Mouse (Mus musculus): ENCODE data around the gene Mxra8. TPM values are rescaled to one million over a fixed set of nuclear protein-coding genes. Genes with fewer than 3 reads are reported as not detected.

The Mxra8 gene
- total and polyA plus RNA-seq, 2 experiments from 2014 or later: 57.8 to 99.5 TPM

DNA sequence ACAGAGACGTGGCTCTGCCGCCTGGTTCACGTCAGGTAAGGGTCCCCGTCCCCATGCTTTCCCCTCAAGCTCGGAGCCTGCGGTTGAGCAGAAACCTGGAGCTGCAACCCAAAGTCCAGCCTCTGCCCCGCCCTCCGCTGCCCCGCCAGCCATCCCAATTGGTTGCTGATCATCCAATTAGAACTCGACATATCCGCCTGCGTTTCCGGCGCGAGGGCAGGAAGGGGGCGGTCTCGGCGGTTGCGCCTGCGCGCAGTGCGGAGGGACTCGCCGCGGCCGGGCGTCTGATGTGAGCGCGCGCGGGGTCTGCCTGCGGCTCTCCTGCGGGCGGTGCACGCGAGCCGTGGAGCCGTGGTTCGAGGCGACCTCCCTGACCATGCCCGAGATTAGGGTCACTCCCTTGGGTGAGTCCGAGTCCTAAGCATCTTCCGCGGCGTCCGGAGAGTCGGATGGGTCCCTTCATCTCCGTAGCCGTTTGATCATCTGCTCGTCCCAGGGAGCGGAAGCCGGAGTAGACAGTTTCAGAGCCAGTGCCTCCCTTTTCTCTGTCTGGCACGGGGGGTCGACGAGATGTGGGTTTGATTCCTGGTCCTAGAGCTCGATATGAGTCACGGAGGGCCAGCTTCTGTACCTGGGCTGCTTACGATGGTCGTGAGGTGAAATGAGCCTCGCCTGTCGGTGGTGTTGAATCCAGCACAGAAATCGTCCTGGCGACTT, 30.0 kb downstream of the Mxra8 start, which contains the start of the genes Cptp and Ints11:
Cptp (minus strand) TSS at position 124 of the 717 bp plus-strand sequence.
Ints11 (plus strand) TSS at position 230 of the 717 bp plus-strand sequence.
- TF ChIP-seq EP300 (IDR thresholded peaks at IDR 0.05; ENCODE audit: low read depth) (no peak), CTCF (IDR thresholded peaks at IDR 0.05; ENCODE audit: low read depth) (peak; percentile 31)
- DNase-seq (ENCODE audit: low spot score) (peak; percentile 87), ATAC-seq (ENCODE audit: insufficient read depth, low read depth) (peak; percentile 98)
- H3K4me1 ChIP-seq (ENCODE audit: control insufficient read depth, insufficient read depth): peaks cover 15% of the 10 kb centered on the region
- peak within 1 kb of the TSS; percentile 75 for H3K4me3 ChIP-seq (ENCODE audit: low read depth, low read length)
- H3K27ac ChIP-seq (ENCODE audit: low read depth): peak within 1 kb of the TSS; percentile 46; the same call in 1 of the 2 replicates
- H3K27me3 ChIP-seq (ENCODE audit: control insufficient read depth, insufficient read depth, low read length): no peaks in the 10 kb centered on the region
- peaks cover 39% of the 10 kb centered on the region for H3K36me3 ChIP-seq (replicated peaks; ENCODE audit: control insufficient read depth, insufficient read depth, low read length)
- no peaks in the 10 kb centered on the region for H3K9me3 ChIP-seq (replicated peaks; ENCODE audit: control insufficient read depth, low read length)
- under 1% methylated on average over 63 of the region's 63 CpGs for WGBS
- H3K4me2 ChIP-seq (ENCODE audit: low read depth, low read length): peak within 1 kb of the TSS; percentile 88
- H3K9ac ChIP-seq (replicated peaks; ENCODE audit: low read depth, low read length): peak within 1 kb of the TSS; percentile 63

DNA sequence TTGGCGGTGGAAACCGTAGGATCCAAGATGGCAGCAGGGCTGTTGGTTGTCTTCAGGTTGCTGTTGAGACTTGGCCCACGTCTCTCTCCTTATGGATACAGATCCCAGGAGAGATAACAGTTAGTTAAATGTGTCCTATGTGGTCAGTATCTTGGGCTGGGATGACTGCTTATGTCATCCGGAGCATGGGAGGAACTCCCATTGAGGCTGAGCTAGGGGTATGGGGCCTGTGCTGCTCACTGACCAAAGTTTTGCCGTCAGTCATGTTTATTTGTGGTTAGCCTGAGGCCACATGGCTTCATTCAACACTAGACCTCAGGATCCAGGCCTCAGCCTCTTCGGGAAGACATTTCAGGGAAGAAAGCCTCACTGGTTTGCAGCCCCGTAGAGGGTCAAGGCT, 31.9 kb downstream of the Mxra8 start:
- 90% methylated on average over 7 of the region's 7 CpGs for WGBS
- peaks cover 39% of the 10 kb centered on the region for H3K36me3 ChIP-seq (replicated peaks; ENCODE audit: control insufficient read depth, insufficient read depth, low read length)
- no peak for DNase-seq (ENCODE audit: low spot score)

DNA sequence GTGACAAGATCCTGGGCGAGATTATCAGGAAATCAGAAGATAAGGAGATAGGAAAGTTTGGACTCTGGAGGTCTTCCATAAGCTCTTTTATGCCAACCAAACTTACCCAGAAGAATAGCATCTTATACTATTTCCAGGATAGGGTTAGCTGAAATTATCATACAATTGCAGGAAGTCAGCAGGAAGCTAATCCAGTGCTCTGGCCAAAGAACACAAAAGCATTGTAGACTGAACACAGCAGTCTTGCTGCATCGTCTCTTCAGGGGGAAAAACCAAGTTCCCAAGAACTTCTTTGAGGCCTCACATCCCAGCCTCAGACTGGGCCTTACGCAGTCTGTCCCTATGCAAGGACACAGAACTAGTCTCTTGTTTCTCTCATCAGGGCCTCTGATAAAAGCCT, 44.1 kb downstream of the Mxra8 start:
- no peaks in the 10 kb centered on the region; the same call in 1 of the 2 replicates for H3K4me1 ChIP-seq (ENCODE audit: control insufficient read depth, insufficient read depth)
- ATAC-seq (ENCODE audit: insufficient read depth, low read depth) (peak; percentile 67), DNase-seq (ENCODE audit: low spot score) (peak; percentile 57)
- no peaks in the 10 kb centered on the region for H3K9me3 ChIP-seq (replicated peaks; ENCODE audit: control insufficient read depth, low read length)
- 61% methylated on average over 3 of the region's 3 CpGs for WGBS
- H3K4me2 ChIP-seq (ENCODE audit: low read depth, low read length): no peak overlapping the region
- no peaks in the 10 kb centered on the region for H3K27me3 ChIP-seq (ENCODE audit: control insufficient read depth, insufficient read depth, low read length)
- H3K9ac ChIP-seq (replicated peaks; ENCODE audit: low read depth, low read length): no peak overlapping the region
- H3K27ac ChIP-seq (ENCODE audit: low read depth): peak overlapping the region; percentile 78
- no peak overlapping the region for H3K4me3 ChIP-seq (ENCODE audit: low read depth, low read length)
- peaks cover 46% of the 10 kb centered on the region for H3K36me3 ChIP-seq (replicated peaks; ENCODE audit: control insufficient read depth, insufficient read depth, low read length)
- TF ChIP-seq EP300 (IDR thresholded peaks at IDR 0.05; ENCODE audit: low read depth) (no peak), CTCF (IDR thresholded peaks at IDR 0.05; ENCODE audit: low read depth) (no peak)

More for the DNA sequence above, 31.9 kb downstream of the Mxra8 start:
- no peak for ATAC-seq (ENCODE audit: insufficient read depth, low read depth)
- no peaks in the 10 kb centered on the region for H3K27me3 ChIP-seq (ENCODE audit: control insufficient read depth, insufficient read depth, low read length)
- H3K27ac ChIP-seq (ENCODE audit: low read depth): no peak overlapping the region
- H3K9ac ChIP-seq (replicated peaks; ENCODE audit: low read depth, low read length): no peak overlapping the region
- no peaks in the 10 kb centered on the region for H3K9me3 ChIP-seq (replicated peaks; ENCODE audit: control insufficient read depth, low read length)
- H3K4me1 ChIP-seq (ENCODE audit: control insufficient read depth, insufficient read depth): peaks cover 15% of the 10 kb centered on the region
- H3K4me3 ChIP-seq (ENCODE audit: low read depth, low read length): no peak overlapping the region
- no peak for TF ChIP-seq CTCF (IDR thresholded peaks at IDR 0.05; ENCODE audit: low read depth)
- TF ChIP-seq EP300 (IDR thresholded peaks at IDR 0.05; ENCODE audit: low read depth): no peak
- H3K4me2 ChIP-seq (ENCODE audit: low read depth, low read length): no peak overlapping the region

DNA sequence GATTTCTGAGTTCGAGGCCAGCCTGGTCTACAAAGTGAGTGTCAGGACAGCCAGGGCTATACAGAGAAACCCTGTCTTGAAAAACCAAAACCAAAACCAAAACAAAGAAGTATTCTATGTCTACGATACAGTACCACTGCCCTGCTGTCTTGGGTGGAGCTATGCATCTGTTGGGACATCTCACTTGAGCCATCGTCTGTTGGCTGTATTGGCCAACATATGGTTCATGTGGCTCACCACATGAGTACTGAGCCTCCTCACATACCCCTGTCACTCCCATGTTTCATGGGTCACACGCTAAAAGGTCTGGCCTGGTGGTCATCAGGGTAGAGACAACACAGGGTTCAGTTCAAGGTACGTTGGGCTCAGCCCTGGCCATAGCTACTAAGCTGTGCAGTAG, 46.9 kb downstream of the Mxra8 start:
- Histone ChIP-seq H3K9ac (replicated peaks; ENCODE audit: low read depth, low read length) (no peak overlapping the region), H3K27me3 (ENCODE audit: control insufficient read depth, insufficient read depth, low read length) (no peaks in the 10 kb centered on the region), H3K9me3 (replicated peaks; ENCODE audit: control insufficient read depth, low read length) (no peaks in the 10 kb centered on the region), H3K36me3 (replicated peaks; ENCODE audit: control insufficient read depth, insufficient read depth, low read length) (peaks cover 45% of the 10 kb centered on the region), H3K4me2 (ENCODE audit: low read depth, low read length) (no peak overlapping the region), H3K4me3 (ENCODE audit: low read depth, low read length) (no peak overlapping the region), H3K4me1 (ENCODE audit: control insufficient read depth, insufficient read depth) (peaks cover 10% of the 10 kb centered on the region), H3K27ac (ENCODE audit: low read depth) (no peak overlapping the region)
- no peak for DNase-seq (ENCODE audit: low spot score)
- no peak for TF ChIP-seq CTCF (IDR thresholded peaks at IDR 0.05; ENCODE audit: low read depth)
- TF ChIP-seq EP300 (IDR thresholded peaks at IDR 0.05; ENCODE audit: low read depth): no peak
- WGBS: 86% methylated on average over 5 of the region's 5 CpGs
- no peak for ATAC-seq (ENCODE audit: insufficient read depth, low read depth)

DNA sequence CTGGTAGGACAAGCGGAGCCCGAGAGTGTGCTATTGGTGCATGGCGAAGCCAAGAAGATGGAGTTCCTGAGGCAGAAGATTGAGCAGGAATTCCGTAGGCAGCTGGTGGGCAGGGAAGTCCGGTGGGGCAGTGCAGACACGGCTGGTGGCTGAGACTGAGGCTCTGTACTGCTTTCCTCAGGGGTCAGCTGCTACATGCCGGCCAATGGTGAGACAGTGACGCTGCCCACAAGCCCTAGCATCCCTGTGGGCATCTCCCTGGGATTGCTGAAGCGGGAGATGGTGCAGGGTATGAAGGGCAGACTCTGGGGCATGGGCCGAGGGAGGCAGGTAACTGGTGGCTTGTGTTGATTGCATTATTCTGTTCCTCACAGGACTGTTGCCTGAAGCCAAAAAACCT, 48.2 kb downstream of the Mxra8 start:
- Histone ChIP-seq H3K9me3 (replicated peaks; ENCODE audit: control insufficient read depth, low read length) (no peaks in the 10 kb centered on the region), H3K4me1 (ENCODE audit: control insufficient read depth, insufficient read depth) (peaks cover 10% of the 10 kb centered on the region), H3K27ac (ENCODE audit: low read depth) (no peak overlapping the region), H3K4me3 (ENCODE audit: low read depth, low read length) (no peak overlapping the region), H3K36me3 (replicated peaks; ENCODE audit: control insufficient read depth, insufficient read depth, low read length) (peaks cover 44% of the 10 kb centered on the region), H3K27me3 (ENCODE audit: control insufficient read depth, insufficient read depth, low read length) (no peaks in the 10 kb centered on the region), H3K9ac (replicated peaks; ENCODE audit: low read depth, low read length) (no peak overlapping the region), H3K4me2 (ENCODE audit: low read depth, low read length) (no peak overlapping the region)
- TF ChIP-seq EP300 (IDR thresholded peaks at IDR 0.05; ENCODE audit: low read depth) (no peak), CTCF (IDR thresholded peaks at IDR 0.05; ENCODE audit: low read depth) (no peak)
- no peak for DNase-seq (ENCODE audit: low spot score)
- no peak for ATAC-seq (ENCODE audit: insufficient read depth, low read depth)
- WGBS: 82% methylated on average over 10 of the region's 10 CpGs
